Mouse (Mus musculus) hindbrain, embryonic 10.5 days (tissue): ENCODE measurements around the gene Mpzl1. TPM values are rescaled to one million over a fixed set of nuclear protein-coding genes. Genes with fewer than 3 reads are reported as not detected.
A peak's percentile ranks its signal among the peaks of the same experiment; 100 is the strongest.
"Not testable (repeated sequence)": the region's sequence is repeated elsewhere in the genome, so short reads cannot be mapped to it uniquely, and the experiment has no call there.

Experiments
- DNase-seq: peaks from one replicate; pipeline ENCODE4 v3.0.0-alpha.2; 2017; ENCODE audit warnings: low spot score
- H3K27ac ChIP-seq: fragments of 300-500 bp; sonication (generic); 2 replicates; pipeline ENCODE4 v1.5.1; 2016; ENCODE audit warnings: mild to moderate bottlenecking, moderate library complexity
- H3K27me3 ChIP-seq: fragments of 300-500 bp; sonication (generic); 2 replicates; pipeline ENCODE4 v1.6.1; 2016; ENCODE audit warnings: mild to moderate bottlenecking; ENCODE audit not compliant: poor library complexity, insufficient read depth, severe bottlenecking
- H3K36me3 ChIP-seq: fragments of 300-500 bp; sonication (generic); 2 replicates; pipeline ENCODE4 v1.6.1; 2016; ENCODE audit warnings: mild to moderate bottlenecking, moderate library complexity
- H3K4me1 ChIP-seq: fragments of 300-500 bp; sonication (generic); replicated peaks from 2 replicates; pipeline ENCODE4 v1.6.1; 2016; ENCODE audit warnings: mild to moderate bottlenecking
- H3K4me3 ChIP-seq: fragments of 300-500 bp; sonication (generic); 2 replicates; pipeline ENCODE4 v1.5.1; 2016; ENCODE audit warnings: mild to moderate bottlenecking, moderate library complexity
- H3K9me3 ChIP-seq: fragments of 300-500 bp; sonication (generic); 2 replicates; pipeline ENCODE4 v1.6.1; 2016; ENCODE audit warnings: mild to moderate bottlenecking, moderate library complexity
- WGBS: fragments of 180-500 bp; shearing (Covaris S2); methylation state at CpG from one replicate; pipeline ENCODE4 v1.1.7; 2016; 5-methylcytosine and 5-hydroxymethylcytosine counted together
- polyA plus RNA-seq: library from polyadenylated mRNA; unstranded; fragments of >200 nt; fragmentation: Nextera tagmentation; extraction: Ambion mirVana; gene quantifications from 2 replicates; pipeline ENCODE4 v1.2.1, GENCODE M21; 2016

Mpzl1 gene
- 119 and 136 TPM in 2 replicates for polyA plus RNA-seq

DNA sequence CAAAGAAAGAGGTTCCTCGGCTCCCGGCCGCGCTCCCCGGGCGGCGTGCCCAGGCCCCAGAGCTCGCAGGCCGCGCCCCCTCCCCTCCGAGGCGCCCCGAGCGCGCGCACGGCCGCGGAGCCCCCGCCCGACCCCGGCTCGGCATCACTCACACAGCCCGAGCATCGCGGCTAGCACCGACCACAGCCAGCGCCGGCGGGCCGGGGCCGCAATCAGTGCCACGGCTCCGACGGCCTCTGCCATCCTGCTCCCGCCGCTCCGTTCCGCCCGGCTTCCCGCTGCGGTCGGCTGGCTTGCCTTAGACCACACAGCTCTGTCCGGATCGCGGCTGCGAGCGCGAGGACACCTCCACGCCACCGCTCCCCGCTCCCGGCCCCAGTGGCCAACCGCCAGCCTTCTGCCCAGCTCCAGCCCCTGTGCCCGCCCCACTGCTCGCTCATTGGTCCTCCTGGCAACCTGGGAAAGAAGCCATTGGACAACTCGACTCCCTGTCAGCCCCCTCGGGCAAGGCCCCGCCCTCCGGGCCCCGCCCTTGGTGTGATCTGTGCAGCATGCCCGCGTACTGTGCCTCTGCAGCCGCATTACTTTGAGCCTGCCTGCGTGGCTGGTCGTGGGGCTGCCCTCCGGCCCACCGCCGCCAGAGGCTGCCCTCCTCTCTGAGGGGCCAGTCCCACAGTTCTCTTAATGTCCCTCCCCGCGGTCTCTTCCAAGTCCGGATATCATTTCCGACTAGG is at the start of gene Mpzl1:
Gene Mpzl1 (minus strand): TSS at position 388 of the 734 bp plus-strand sequence.
- peak within 1 kb of the TSS; percentile 89 for H3K4me3 ChIP-seq
- H3K27me3 ChIP-seq: no peaks in the 10 kb centered on the region
- H3K4me1 ChIP-seq: peaks cover 59% of the 10 kb centered on the region
- H3K9me3 ChIP-seq: no peaks in the 10 kb centered on the region
- peak; percentile 100 for DNase-seq
- H3K27ac ChIP-seq: peak within 1 kb of the TSS; percentile 95
- no peaks in the 10 kb centered on the region for H3K36me3 ChIP-seq
- WGBS: under 1% methylated on average over 72 of the region's 73 CpGs

DNA sequence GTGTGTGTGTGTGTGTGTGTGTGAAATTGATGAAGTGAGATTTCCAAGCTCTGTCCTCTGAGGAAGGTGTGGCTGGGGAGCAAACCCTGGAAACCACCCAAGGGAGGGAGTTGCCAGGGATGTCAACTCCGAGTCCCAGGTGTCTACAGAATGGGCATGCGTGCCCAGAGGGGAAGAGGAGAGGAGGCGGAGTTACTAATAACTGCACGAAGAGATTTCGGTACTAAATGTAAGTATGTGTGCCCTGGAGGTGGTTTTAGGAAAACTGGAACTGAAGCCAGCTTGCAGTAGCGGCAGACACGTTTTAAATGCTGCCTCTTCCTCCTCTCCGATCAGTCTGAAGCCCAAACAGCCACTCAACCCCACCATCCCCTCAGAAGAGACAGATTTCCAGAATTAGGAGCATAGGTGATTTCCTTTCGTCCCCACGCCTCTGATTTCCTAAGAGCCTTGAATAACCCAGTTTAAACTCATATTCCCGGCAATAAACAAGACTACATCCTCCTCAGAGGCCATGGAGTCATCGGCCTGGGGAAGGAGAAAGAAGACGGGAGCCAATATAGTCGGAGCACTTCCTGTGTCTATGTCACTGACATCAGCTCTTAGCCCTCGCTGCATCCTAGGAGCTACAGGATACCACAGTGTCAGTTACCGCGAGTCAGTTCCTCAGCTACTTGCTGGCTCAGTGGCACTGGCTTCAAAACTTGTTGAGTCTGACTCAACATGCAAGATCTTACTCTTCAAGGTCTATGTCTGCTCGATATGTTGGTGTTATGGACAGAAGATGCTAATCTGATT is 47.9 kb upstream of the Mpzl1 start:
- WGBS: 84% methylated on average over 18 of the region's 18 CpGs
- Histone ChIP-seq H3K9me3 (no peaks in the 10 kb centered on the region), H3K27ac (no peak overlapping the region), H3K4me1 (peaks cover 24% of the 10 kb centered on the region), H3K27me3 (no peaks in the 10 kb centered on the region), H3K4me3 (no peak overlapping the region), H3K36me3 (no peaks in the 10 kb centered on the region)
- DNase-seq: no peak

DNA sequence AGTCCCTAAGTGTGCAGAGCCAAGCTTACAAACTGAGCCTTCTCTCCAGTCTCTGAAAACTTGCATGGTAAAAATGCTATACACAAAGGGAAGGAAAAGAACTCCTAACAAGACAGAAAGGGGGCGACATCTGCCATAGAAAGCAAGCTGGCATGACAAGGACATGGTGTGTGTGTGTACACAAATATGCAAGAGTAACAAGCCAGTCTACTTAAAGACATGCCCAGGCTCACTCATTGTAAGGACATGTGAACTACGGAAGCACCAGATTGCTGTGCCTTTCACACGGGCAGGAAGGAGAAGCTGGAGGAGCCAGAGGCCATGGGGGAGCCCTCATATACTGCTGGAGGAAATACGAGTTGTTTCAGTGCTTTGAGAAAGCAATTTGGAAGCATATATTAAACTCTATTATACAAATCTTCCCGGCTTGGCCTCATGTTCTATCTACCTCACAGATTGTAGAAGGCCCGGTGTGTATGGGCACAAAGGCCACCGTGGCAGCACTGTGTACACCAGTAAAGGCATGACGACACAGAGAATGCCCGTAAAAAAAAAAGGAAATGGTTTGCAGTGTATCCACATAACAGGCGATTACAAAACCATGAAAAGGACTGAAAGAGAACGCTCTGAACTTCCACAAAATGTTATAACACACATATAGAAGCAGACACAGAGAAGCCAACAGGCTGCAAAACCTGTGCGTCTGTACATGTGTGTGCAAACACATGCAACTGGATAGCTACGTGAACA is 46.9 kb upstream of the Mpzl1 start:
- 75% methylated on average over 13 of the region's 13 CpGs for WGBS
- Histone ChIP-seq H3K27ac (no peak overlapping the region), H3K36me3 (no peaks in the 10 kb centered on the region), H3K4me3 (no peak overlapping the region), H3K4me1 (peaks cover 32% of the 10 kb centered on the region), H3K27me3 (no peaks in the 10 kb centered on the region), H3K9me3 (no peaks in the 10 kb centered on the region)
- DNase-seq: no peak

DNA sequence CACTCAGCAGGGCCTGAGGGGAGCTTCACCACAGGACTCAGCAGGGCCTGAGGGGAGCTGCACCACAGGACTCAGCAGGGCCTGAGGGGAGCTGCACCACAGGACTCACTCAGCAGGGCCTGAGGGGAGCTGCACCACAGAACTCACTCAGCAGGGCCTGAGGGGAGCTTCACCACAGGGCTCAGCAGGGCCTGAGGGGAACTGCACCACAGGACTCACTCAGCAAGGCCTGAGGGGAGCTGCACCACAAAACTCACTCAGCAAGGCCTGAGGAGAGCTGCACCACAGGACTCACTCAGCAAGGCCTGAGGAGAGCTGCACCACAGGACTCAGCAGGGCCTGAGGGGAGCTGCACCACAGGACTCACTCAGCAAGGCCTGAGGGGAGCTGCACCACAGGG is 45.7 kb upstream of the Mpzl1 start:
- not testable (repeated sequence) for H3K9me3 ChIP-seq, DNase-seq, H3K36me3 ChIP-seq, H3K27me3 ChIP-seq, H3K4me3 ChIP-seq
- Histone ChIP-seq H3K4me1 (peaks cover 34% of the 10 kb centered on the region), H3K27ac (0 out of 2 replicates have a peak overlapping the region, but pooled peaks have one; percentile 45)

DNA sequence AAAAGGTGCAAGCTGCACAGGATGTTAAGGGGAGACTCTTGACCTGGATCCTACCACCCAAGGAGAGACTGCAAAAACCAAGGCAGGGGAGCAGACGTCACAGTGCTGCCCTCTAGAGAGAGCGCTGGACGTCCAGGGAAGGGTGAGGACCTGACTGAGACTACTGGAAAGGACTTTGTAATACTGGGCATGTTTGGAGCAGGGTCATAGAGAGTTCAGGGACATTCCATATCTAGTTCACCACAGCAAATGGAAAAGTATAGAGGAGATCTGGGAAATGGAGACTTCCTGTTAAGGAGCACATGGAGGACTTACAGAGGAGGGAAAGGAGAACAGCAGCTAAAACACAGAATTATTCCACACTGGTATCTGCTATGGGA is 45.3 kb upstream of the Mpzl1 start:
- Histone ChIP-seq H3K36me3 (no peaks in the 10 kb centered on the region), H3K4me3 (no peak overlapping the region), H3K27ac (no peak overlapping the region), H3K27me3 (no peaks in the 10 kb centered on the region), H3K9me3 (no peaks in the 10 kb centered on the region), H3K4me1 (peaks cover 29% of the 10 kb centered on the region)
- no peak for DNase-seq
- WGBS: 33% methylated on average over 3 of the region's 3 CpGs

DNA sequence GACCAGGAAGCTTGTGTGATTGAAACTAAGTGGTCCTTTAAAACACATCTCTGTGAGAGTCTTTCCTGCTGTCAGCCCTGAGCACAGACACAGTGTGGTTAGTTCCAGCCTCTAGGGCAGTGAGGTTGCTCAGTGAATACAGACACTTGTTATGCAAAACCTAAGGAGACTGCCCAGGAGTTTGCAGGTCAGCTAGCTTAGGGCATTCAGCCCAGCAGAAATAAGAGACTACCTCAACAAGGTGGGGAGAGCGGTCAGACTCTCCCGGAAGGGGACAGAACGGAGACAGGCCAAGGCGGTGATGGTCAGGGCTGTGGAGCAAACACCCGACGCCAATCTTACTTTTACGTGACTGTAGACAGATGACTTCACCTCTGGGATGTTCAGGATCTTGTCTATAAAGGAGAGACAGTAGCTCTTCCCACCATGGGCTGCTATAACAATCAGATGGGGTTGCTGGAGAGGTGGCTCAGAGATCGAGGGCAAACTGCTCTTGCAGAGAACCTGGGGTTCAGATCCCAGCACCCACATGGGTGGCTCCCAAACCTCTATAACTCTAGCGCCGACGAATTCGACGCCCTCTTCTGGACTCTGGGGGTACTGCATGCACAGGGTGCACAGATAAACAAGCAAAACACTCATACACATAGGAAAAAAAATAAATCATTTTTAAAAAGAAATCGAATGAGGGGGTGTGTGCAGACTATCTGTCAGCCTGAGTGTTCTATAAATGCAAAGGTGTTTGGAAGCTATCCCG is 44.7 kb upstream of the Mpzl1 start:
- Histone ChIP-seq H3K36me3 (no peaks in the 10 kb centered on the region), H3K27me3 (no peaks in the 10 kb centered on the region), H3K27ac (no peak overlapping the region), H3K4me3 (no peak overlapping the region), H3K4me1 (peaks cover 24% of the 10 kb centered on the region), H3K9me3 (no peaks in the 10 kb centered on the region)
- 63% methylated on average over 15 of the region's 15 CpGs for WGBS
- no peak for DNase-seq

DNA sequence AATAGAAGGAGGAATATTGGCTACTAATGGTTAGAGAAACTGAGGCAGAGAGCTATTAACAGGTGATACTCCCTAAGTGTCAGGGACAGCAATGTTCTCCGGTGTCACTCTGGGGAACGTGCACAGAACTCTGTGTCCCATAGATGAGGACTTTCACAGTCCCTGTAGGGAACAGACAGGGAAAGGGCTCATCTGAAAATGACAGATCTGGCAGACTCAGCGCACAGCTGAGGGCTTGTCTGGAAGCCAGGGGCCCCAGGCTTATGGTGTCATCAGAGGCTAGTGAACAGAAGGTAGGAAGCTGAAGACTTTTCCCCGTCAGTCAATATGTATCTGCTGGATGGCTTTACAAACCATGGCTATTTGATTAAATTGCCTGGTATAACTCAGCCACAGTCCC is 43.2 kb upstream of the Mpzl1 start:
- no peak for DNase-seq
- no peaks in the 10 kb centered on the region for H3K9me3 ChIP-seq
- H3K27me3 ChIP-seq: no peaks in the 10 kb centered on the region
- no peak overlapping the region for H3K4me3 ChIP-seq
- H3K27ac ChIP-seq: no peak overlapping the region
- H3K36me3 ChIP-seq: no peaks in the 10 kb centered on the region
- peaks cover 24% of the 10 kb centered on the region for H3K4me1 ChIP-seq
- 63% methylated on average over 4 of the region's 4 CpGs for whole genome bisulfite sequencing

DNA sequence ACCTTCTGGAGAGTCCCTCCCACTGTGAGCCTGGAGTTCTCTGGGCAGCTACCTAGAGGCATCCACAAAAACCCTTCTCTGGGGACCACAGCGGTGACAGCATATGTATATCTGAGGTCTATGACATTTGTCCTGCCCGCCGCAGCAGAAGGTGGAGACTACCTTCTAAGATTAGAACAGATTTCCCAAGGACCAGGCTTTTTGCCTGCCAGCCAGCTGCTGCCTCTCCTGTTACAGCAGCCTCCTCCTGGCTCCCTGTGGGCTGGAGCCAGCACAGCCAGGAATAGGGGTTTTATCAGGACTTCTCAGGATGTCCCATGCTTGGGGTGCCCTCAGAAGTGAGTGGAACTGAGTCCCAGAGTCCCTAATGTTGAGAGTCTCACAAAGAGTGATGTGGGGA is 42.7 kb upstream of the Mpzl1 start:
- H3K9me3 ChIP-seq: no peaks in the 10 kb centered on the region
- WGBS: 64% methylated on average over 3 of the region's 3 CpGs
- H3K4me1 ChIP-seq: peaks cover 24% of the 10 kb centered on the region
- no peak overlapping the region for H3K4me3 ChIP-seq
- H3K36me3 ChIP-seq: no peaks in the 10 kb centered on the region
- no peak for DNase-seq
- H3K27ac ChIP-seq: no peak overlapping the region
- H3K27me3 ChIP-seq: no peaks in the 10 kb centered on the region

DNA sequence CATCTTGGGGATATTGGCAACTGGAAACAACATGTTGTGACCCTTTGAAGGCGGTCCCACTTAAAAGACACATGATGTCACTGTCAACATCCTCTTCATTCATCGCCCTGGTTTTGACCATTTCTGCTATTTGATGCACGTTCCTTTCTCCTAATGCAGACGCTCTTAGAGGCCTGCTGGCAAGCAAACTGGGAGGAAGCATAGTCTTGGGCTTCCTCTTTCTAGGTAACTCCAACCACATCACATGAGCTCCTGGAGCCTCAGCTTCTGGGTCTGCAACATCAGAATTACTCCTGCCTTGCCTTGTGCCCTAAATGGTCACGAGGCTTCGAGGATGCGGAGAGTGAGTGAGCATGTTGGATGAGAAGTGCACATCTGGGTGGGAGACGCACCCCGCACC is 40.8 kb upstream of the Mpzl1 start:
- Histone ChIP-seq H3K27ac (no peak overlapping the region), H3K36me3 (no peaks in the 10 kb centered on the region), H3K9me3 (no peaks in the 10 kb centered on the region), H3K4me1 (peaks cover 19% of the 10 kb centered on the region), H3K4me3 (no peak overlapping the region), H3K27me3 (no peaks in the 10 kb centered on the region)
- no peak for DNase-seq
- WGBS: 89% methylated on average over 9 of the region's 9 CpGs

DNA sequence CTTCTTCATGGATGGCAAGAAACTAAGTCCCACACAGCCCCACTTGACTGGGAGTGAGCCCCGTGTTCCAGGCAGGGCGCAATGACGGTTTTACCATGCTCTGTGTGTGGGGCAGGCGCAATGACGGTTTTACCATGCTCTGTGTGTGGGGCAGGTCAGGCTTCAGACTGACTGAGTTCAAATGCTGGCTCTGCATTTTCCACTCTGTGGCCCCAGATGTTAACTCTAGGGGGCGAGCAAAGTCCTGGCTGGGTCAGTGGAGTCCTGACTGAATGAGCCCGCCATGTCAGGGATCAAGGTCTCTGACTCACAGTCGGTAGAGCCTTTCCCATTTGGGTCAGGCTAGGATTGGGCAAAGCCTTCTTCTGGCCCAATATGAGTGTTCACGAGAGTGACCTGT is 38.0 kb upstream of the Mpzl1 start:
- DNase-seq: no peak
- peaks cover 20% of the 10 kb centered on the region for H3K4me1 ChIP-seq
- H3K27me3 ChIP-seq: no peaks in the 10 kb centered on the region
- no peak overlapping the region for H3K4me3 ChIP-seq
- H3K27ac ChIP-seq: no peak overlapping the region
- no peaks in the 10 kb centered on the region for H3K36me3 ChIP-seq
- no peaks in the 10 kb centered on the region for H3K9me3 ChIP-seq
- 79% methylated on average over 9 of the region's 9 CpGs for WGBS

DNA sequence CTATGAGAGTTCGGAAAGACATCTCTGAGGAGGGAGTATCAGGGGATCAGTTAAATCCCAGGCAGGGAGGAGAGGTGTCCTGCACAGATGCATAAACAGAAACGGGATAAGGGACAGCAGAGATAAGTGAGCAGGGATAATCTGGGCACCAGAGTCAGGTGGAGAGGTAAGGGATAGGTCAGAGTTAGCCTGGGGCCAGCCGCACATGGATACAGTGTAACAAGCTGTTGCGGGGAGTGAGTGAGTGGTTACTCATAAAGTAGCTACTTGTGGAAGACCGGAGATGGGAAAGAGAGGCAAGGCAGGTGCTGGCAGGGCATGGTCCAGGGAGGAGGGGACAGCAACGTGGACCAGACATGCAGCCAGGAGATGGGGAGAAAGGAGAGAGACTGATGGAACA is 35.7 kb upstream of the Mpzl1 start:
- no peak overlapping the region for H3K27ac ChIP-seq
- no peak overlapping the region for H3K4me3 ChIP-seq
- WGBS: 81% methylated on average over 6 of the region's 6 CpGs
- no peaks in the 10 kb centered on the region for H3K36me3 ChIP-seq
- no peaks in the 10 kb centered on the region for H3K9me3 ChIP-seq
- 0 out of 2 replicates have a peak, but pooled peaks cover 12% of the 10 kb centered on the region for H3K4me1 ChIP-seq
- no peaks in the 10 kb centered on the region for H3K27me3 ChIP-seq
- no peak for DNase-seq

DNA sequence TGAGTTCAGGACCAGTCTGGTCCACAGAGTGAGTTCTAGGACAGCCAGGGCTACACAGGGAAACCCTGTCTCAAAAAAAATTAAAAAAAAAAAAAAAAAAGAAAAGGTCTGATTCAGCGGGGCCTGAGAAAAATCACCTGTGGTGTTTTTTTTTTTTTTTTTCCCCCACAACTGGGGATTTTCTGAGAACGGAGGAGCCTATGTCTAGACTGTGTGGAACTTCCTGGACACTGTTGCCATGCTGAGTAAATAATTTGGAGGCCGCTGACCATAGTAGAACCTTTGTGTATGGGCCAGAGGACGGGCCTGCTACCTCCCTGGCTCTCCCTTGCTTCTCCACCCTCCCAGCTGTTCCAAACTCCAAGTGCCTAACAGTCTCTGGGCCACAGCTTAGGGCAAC is 34.6 kb upstream of the Mpzl1 start:
- Histone ChIP-seq H3K36me3 (no peaks in the 10 kb centered on the region), H3K9me3 (no peaks in the 10 kb centered on the region)
- WGBS: 74% methylated on average over 4 of the region's 4 CpGs

More for the DNA sequence above, 34.6 kb upstream of the Mpzl1 start:
- DNase-seq: no peak
- no peak overlapping the region for H3K4me3 ChIP-seq
- no peaks in the 10 kb centered on the region for H3K27me3 ChIP-seq
- no peak overlapping the region; the same call in 1 of the 2 replicates for H3K27ac ChIP-seq
- peaks cover 14% of the 10 kb centered on the region for H3K4me1 ChIP-seq
